Mouse (Mus musculus): ENCODE results near the gene Nme2. TPM values are rescaled to one million over a fixed set of nuclear protein-coding genes. Genes with fewer than 3 reads are reported as not detected.

Gene Nme2
- total RNA-seq, 2 experiments from 2014 or later = 511 to 591 TPM

Other genes with a start within 250 kb of the Nme2 start
- gene Utp18, start 70.5 kb downstream of the Nme2 start, total RNA-seq (2021) = 10 to 100 TPM in 1 of 2 experiments, 1 to 10 TPM in 1; 9.7 to 12.9 TPM
- gene Mbtd1, start 70.4 kb downstream of the Nme2 start, total RNA-seq (2021) = 10 to 100 TPM; 22.9 to 31.2 TPM
- 10 to 100 TPM; 30.2 to 31.3 TPM for gene Gm20390, start 12.0 kb upstream of the Nme2 start, total RNA-seq (2021)
- gene Nme1, start 12.3 kb upstream of the Nme2 start, total RNA-seq (2021) = 10 to 100 TPM; 22.9 to 23.3 TPM
- gene Spag9, start 39.8 kb upstream of the Nme2 start, total RNA-seq (2021) = 100 to 1,000 TPM; 121 to 130 TPM

Measured in gastrocnemius, postnatal 10 days (tissue).